Mouse (Mus musculus) thymus, adult 2 months (tissue): Measurements from ENCODE around the gene Mgat4b. TPM values are rescaled to one million over a fixed set of nuclear protein-coding genes. Genes with fewer than 3 reads are reported as not detected.

Source experiments
- DNase-seq: peaks from one replicate; pipeline ENCODE4 v3.0.0; 2021
- H3K27ac ChIP-seq: fragments of 200-500 bp; 2 replicates; pipeline ENCODE4 v1.5.1; 2012; ENCODE audit warnings: low read length, control low read depth; ENCODE audit not compliant: control insufficient read depth, insufficient read depth
- H3K27me3 ChIP-seq: fragments of 200-500 bp; 2 replicates; pipeline ENCODE4 v1.6.1; 2012; ENCODE audit warnings: mild to moderate bottlenecking, low read length, moderate library complexity, mixed read lengths; ENCODE audit not compliant: control insufficient read depth, insufficient read depth
- H3K36me3 ChIP-seq: fragments of 200-500 bp; 2 replicates; pipeline ENCODE4 v1.6.1; 2012; ENCODE audit warnings: mild to moderate bottlenecking, low read length, moderate library complexity; ENCODE audit not compliant: control insufficient read depth, insufficient read depth
- H3K4me1 ChIP-seq: fragments of 200-500 bp; replicated peaks from 2 replicates; pipeline ENCODE4 v1.6.1; 2012; ENCODE audit warnings: low read length; ENCODE audit not compliant: control insufficient read depth, insufficient read depth
- H3K4me3 ChIP-seq: fragments of 200-500 bp; 2 replicates; pipeline ENCODE4 v1.5.1; 2012; ENCODE audit warnings: mild to moderate bottlenecking, low read length, control low read depth, moderate library complexity; ENCODE audit not compliant: control insufficient read depth, insufficient read depth
- CTCF ChIP-seq: fragments of 200-500 bp; IDR thresholded peaks from 2 replicates; pipeline ENCODE4 v1.5.1; 2012; ENCODE audit warnings: mild to moderate bottlenecking, control low read depth, low read length, moderate library complexity, borderline replicate concordance; ENCODE audit not compliant: control insufficient read depth, poor library complexity, insufficient read depth; ENCODE audit errors: extremely low read depth
- POLR2A ChIP-seq: fragments of 200-500 bp; IDR thresholded peaks from 2 replicates; pipeline ENCODE4 v1.6.1; 2012; ENCODE audit warnings: mild to moderate bottlenecking, low read length, control low read depth, moderate library complexity; ENCODE audit not compliant: control insufficient read depth, poor library complexity, insufficient read depth; ENCODE audit errors: extremely low read depth
- WGBS: fragments of 180-500 bp; shearing (Covaris S2); methylation state at CpG from one replicate; pipeline ENCODE4 v1.1.7; 2018; 5-methylcytosine and 5-hydroxymethylcytosine counted together
- polyA plus RNA-seq: library from polyadenylated mRNA; depleted of rRNA; stranded (reverse); fragments of >200 nt; gene quantifications from 2 replicates; pipeline ENCODE4 v1.2.3, GENCODE M21; 2012

The Mgat4b gene
- polyA plus RNA-seq, 1 experiment = 29.5 TPM

DNA sequence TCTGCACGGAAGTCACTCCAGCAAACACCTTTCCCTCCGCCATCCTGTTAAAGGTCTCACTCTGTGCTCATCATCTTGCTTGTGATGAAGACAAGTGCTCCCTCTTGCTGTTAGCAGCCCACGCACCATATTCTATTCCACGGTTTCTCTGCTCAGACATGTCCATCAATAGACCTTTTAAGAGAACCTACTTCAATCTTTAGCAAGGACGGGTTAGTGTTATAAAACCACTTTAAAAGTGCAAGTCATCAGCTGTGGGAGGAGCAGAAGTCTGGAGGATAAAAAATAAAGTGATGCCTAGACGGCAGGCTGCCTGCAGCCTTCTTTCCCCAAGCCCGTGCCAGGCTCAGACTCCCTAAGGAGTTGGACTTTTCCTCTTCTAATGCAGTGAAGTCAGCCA is 45.9 kb downstream of the Mgat4b start:
- TF ChIP-seq CTCF = no peak
- no peak for TF ChIP-seq POLR2A
- Histone ChIP-seq H3K27me3 (no peaks in the 10 kb centered on the region), H3K36me3 (peaks cover 52% of the 10 kb centered on the region), H3K27ac (no peak overlapping the region), H3K4me1 (no peaks in the 10 kb centered on the region), H3K4me3 (no peak overlapping the region)
- WGBS = 54% methylated on average over 7 of the region's 7 CpGs
- DNase-seq = no peak

DNA sequence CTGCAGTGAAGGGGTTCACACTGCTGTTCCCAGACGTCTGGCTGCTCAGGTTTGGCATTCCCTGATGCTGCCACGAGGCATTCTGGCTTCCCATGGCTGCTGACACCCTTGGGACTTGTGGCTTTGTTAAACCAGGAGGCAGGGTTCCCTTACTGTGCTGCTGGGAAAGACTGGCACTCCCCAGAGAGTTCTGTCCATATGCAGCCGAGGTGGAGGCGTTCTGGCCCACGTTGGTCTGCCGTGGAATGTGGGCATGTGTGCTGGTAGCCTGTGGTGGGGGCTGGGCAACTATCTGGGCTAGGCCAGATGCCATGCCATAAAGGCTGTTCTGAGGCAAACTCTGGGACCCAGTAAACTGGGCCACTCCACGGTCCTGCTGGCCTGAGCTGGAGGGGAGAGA is 47.6 kb downstream of the Mgat4b start:
- H3K27me3 ChIP-seq = no peaks in the 10 kb centered on the region
- H3K27ac ChIP-seq = no peak overlapping the region
- 95% methylated on average over 7 of the region's 7 CpGs for WGBS
- H3K4me3 ChIP-seq = no peak overlapping the region
- TF ChIP-seq POLR2A (no peak), CTCF (no peak)
- no peak for DNase-seq
- H3K4me1 ChIP-seq = no peaks in the 10 kb centered on the region
- H3K36me3 ChIP-seq = peaks cover 66% of the 10 kb centered on the region

DNA sequence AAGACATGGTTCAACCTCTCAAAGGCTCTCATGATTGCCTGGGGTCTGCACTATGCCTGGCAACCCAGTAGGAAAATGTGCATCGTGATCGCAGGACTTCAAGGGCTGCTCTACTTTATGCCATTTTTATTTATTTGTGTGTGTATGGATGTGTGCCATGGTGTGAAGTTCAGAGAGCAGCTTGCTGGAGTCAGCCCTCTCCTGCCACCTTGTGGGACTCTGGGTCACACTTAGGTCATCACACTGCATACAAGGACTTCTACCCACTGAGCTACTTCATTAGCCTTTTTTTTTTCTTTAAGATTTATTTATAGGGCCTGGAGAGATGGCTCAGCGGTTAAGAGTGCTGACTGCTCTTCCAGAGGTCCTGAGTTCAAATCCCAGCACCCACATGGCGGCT is 51.3 kb downstream of the Mgat4b start:
- Histone ChIP-seq H3K4me1 (no peaks in the 10 kb centered on the region), H3K4me3 (no peak overlapping the region), H3K36me3 (peaks cover 85% of the 10 kb centered on the region), H3K27ac (no peak overlapping the region), H3K27me3 (no peaks in the 10 kb centered on the region)
- TF ChIP-seq CTCF = no peak
- no peak for TF ChIP-seq POLR2A
- 80% methylated on average over 4 of the region's 4 CpGs for WGBS
- DNase-seq = no peak

DNA sequence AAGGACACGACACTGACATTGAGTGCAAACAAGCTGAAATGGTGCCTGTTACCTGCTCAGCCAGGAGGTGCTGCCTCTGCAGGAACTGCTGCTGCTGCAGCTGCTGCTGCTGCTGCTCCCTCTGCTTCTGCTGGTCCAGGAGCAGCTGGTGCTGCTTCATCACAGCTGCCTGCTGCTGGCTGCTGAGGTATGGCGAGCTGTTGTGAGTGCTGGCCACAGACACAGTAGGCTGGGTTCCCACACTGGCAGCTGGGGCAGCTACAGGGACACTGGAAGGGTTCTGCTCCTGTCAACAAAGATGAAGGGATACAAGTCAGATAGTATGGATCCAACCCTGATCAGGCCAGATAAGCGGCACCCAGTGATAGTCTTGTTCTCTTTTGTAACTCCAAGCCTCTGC is 52.5 kb downstream of the Mgat4b start:
- WGBS = 91% methylated on average over 3 of the region's 3 CpGs
- TF ChIP-seq CTCF (no peak), POLR2A (no peak)

DNA sequence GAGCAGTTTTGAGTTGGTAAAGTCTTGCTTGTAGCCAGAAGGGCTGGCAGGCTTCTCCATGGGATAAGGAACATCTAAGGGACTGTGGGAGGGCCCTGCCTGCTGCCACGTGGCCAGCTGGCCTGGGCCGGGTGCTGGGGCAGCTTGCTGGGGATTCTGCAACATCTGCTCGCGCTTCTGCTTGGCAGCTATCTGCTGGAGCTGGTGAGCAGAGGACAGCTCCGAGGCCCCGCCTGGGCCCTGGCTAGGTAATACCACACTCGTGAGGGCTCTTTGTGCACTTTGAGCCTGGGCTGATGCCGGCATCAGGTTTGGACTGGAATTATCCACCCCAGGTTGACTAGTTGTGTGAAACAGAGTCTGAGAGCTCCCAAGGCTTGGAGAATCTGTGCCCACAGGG is 55.2 kb downstream of the Mgat4b start:
- 93% methylated on average over 8 of the region's 8 CpGs for WGBS
- no peak overlapping the region for H3K27ac ChIP-seq
- no peak for TF ChIP-seq POLR2A
- TF ChIP-seq CTCF = no peak

More for the DNA sequence above, 52.5 kb downstream of the Mgat4b start:
- Histone ChIP-seq H3K4me1 (no peaks in the 10 kb centered on the region), H3K27me3 (no peaks in the 10 kb centered on the region), H3K27ac (no peak overlapping the region), H3K4me3 (no peak overlapping the region), H3K36me3 (peaks cover 75% of the 10 kb centered on the region)
- DNase-seq = no peak

DNA sequence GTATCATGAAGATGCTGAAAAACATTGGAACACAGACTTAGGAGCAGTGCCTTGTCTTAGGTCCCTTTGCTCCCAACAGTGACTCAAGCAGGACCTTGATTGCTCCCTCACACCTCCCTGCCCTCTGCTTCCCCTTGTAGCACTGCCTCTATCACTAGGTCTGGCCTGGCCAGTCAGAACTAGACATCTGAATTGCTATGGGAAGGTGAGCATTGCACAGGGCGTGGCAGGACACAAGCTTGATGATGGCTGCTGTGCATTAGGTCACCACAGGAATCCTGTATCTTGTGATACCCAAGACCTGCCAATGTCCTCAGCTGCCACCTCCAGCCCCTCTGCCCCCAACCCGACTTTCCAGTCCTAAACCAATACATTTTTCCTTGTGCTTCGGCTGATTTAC is 56.3 kb downstream of the Mgat4b start:
- Histone ChIP-seq H3K27me3 (no peaks in the 10 kb centered on the region), H3K27ac (no peak overlapping the region)
- WGBS = 96% methylated on average over 3 of the region's 3 CpGs

More for the DNA sequence above, 55.2 kb downstream of the Mgat4b start:
- no peak overlapping the region for H3K4me3 ChIP-seq
- H3K27me3 ChIP-seq = no peaks in the 10 kb centered on the region
- peaks cover 51% of the 10 kb centered on the region for H3K36me3 ChIP-seq
- DNase-seq = no peak
- H3K4me1 ChIP-seq = no peaks in the 10 kb centered on the region

DNA sequence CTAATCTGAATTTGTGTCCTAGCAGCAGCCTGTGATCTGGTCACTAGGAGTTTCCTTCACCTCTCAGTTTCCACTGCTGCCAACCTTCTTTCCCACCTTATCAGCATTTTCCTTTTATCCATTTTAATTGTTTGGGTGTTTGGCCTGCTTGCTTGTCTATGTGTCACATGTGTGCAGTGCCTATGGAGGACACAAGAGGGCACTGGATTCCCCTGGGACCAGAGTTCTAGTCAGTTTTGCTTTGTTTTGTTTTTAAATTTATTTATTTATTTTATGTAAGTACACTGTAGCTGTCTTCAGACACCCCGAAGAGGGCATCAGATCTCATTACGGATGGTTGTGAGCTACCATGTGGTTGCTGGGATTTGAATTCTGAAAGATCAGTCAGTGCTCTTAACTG is 58.5 kb downstream of the Mgat4b start:
- 92% methylated on average over 2 of the region's 2 CpGs for WGBS

More for the DNA sequence above, 56.3 kb downstream of the Mgat4b start:
- Histone ChIP-seq H3K4me1 (no peaks in the 10 kb centered on the region), H3K36me3 (peaks cover 41% of the 10 kb centered on the region), H3K4me3 (no peak overlapping the region)
- DNase-seq = no peak
- TF ChIP-seq CTCF (no peak), POLR2A (no peak)

More for the DNA sequence above, 58.5 kb downstream of the Mgat4b start:
- DNase-seq = peak; percentile 33
- H3K4me3 ChIP-seq = no peak overlapping the region
- no peaks in the 10 kb centered on the region for H3K4me1 ChIP-seq
- H3K36me3 ChIP-seq = peaks cover 28% of the 10 kb centered on the region
- no peak overlapping the region for H3K27ac ChIP-seq
- TF ChIP-seq POLR2A (no peak), CTCF (no peak)
- H3K27me3 ChIP-seq = no peaks in the 10 kb centered on the region
